Mouse (Mus musculus): ENCODE data around the gene Cacng8.
"Not testable (repeated sequence)": the region's sequence is repeated elsewhere in the genome, so short reads cannot be mapped to it uniquely, and the experiment has no call there.

Gene Cacng8

DNA sequence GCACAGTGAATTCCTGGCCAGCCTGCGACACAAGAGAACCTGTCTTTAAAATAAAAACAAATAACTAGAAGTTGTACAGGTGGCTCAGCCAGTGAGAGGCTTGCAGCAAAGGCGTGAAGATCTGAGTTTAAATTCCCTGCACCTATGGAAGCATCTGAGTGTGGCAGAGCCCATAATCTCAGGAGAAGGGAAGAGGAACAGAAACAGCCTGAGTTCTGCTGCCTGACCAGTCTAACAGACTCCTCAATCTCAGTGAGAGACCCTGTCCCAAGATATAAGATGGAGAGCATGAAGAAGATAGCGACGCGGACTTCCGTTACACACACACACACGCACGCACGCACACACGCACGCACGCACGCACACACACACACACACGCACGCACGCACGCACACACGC, 2.7 kb upstream of the Cacng8 start:
- DNase-seq (ENCODE audit: low spot score) = no peak

DNA sequence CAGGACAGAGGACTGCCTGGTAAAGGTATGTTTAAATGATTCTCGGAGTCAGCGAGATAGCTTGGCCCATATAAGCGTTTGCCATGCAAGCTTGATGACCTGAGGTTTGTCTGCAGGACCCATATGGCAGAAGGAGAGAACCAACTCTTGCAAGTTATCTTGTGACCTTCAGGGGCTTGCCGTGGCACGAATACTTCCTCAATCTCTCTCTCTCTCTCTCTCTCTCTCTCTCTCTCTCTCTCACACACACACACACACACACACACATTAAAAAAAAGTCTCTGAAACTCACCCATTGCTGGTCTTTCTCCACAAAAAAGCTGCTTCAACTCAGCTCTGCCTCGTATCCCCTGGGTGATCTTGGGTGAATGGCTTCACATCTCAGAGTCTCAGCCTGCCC, 1.6 kb upstream of the Cacng8 start:
- no peak for DNase-seq (ENCODE audit: low spot score)

DNA sequence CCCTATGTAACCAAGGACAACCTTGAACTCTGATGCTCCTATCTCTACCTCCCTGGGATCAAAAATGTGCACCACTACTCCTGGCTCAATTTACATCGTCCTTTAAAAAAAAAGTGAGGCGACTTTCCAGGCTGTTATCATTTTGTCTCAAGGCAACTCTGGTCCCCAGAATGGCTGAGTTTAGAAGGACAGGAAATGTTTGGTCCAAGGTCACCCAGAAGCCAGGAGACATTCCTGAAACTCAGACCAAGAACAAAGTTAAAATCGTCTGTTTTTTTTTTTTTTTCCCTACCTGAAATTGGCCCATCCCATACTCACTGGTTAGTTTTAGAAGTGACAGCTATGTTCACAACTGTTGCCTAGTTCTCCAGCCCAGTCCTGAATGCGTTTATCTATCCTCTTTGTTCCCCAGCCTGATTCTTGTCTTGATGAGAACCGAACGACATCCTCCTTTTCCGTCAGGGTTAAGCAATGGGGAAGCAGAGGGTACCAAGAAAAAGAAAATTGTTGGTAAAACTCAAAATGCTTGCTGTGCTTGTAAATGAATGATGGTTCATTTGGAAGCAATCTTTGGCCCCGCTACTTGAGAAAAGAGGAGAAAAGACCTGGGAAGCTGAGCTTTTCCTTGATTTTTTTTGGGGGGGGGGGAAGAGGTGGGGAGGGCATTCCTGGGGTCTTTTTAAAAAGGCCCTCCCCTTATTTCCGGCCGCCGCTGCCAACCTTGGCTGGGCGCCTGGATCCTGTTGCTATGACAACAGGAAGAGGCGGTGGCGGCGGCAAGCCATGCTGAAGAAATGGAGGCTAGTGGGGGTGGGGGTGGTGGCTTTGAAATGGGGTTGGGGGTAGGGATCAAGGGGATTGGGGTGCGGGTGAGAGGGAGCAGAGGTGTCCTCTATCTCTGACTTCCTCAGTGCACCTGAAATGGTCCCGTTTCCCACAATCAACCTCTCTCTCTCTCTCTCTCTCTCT, 755 bp upstream of the Cacng8 start:
- DNase-seq (ENCODE audit: low spot score) = no peak

DNA sequence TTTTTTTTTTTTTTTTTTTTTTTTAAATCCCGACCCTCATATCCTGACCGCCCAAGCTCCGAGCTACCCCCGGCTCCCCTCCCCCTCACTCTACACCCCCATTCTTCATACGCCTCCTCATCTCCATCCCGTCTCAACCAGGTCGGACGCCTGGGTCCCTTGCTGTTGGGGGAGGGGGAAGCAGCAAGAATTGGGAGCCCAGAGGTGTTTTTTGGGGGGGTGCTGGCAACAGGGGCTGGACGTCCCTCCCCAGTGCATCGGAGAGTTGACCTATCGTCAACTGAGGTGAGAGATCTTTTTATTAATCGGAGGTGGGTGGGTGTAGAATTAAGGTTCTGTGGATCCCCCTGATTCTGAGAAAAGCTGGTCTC, 583 bp downstream of the Cacng8 start:
- no peak for DNase-seq (ENCODE audit: low spot score)

DNA sequence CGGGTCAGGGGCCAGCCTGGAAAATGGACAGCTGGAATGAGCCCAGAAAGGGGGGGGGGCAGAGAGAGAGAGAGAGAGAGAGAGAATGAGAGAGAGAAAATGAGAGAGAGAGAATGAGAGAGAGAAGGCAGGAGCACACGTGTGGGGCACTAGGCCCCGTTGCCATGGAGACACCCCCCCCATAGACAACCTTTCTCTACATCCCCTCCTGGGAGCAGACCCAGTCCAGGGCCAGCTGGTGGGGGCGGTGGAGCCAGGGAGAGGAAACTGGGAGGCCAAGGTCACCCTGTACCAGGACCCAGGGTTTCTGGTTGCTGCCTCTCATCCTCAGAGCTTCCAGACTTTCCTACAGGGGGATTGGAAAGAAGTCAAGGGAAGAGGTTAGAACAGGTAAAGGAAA, 1.3 kb downstream of the Cacng8 start:
- no peak for DNase-seq (ENCODE audit: low spot score)

DNA sequence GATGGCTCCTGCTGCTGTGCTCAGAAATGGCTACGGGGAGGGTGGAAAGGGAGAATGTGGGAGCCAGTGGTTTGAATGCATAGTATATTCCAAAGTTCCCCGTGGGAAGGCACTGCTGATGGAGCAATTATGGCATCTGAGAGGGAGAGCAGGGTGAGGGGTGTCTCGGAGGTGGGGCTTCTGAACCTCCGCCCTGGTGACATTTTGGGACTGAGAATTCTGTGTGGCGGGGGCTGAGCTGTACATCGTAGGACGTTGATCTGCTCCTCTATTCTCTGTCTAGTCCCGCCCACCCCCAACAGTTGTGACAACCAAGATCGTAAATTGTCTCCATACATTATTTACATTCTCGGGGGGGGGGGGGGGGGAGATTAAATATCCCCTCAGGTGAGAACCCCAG, 6.9 kb downstream of the Cacng8 start:
- no peak for DNase-seq (ENCODE audit: low spot score)

DNA sequence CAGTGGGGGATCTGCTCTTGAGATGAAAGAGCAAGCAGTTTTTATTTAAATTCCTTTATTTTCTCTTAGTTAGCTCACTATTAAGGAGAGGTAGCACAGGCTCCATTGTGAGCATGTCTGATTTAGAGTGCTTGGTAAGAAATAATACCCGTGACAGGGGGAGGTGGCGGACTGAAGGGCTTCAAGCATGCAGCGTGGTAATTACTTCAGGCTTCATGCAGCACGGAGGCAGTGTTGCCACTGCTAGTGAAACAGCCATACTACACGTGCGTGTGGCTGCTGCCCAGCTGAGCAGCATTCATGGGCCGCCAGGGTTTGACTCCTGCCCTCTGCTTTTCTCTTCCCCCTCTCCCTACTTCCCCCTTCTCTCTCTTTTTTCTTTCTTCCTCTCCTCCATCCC, 7.3 kb downstream of the Cacng8 start:
- no peak for DNase-seq (ENCODE audit: low spot score)

DNA sequence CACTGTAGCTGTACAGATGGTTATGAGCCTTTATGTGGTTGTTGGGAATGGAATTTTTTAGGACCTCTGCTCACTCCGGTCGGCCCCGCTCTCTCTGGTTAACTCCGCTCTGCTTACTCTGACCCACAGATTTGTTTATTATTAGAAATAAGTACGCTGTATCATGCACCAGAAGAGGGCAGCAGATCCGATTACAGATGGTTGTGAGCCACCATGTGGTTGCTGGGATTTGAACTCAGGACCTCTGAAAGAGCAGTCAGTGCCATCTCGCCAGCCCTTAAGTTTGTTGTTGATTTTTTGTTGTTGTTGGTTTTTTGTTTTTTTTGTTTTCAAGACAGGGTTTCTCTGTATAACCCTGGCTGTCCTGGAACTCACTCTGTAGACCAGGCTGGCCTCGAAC, 7.9 kb downstream of the Cacng8 start:
- not testable (repeated sequence) for DNase-seq (ENCODE audit: low spot score)

DNA sequence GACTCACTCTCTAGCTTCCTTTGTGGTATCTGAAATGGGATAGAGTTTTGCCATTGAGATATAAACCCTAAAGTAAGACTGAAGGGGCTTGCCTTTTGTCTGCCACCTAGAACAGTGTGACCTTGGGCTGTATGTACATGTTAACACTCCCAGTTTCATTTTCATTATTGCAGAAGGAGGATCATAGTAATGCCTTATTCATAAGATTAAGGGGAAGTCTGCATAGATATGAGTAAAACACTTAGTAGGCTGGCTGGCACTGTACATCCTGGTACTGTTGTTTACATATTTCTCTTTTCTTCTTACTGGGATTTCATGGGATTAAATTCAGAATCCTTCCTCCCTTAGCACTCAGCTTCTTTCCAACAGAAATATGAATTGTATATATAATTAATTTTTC, 9.5 kb downstream of the Cacng8 start:
- DNase-seq (ENCODE audit: low spot score) = no peak

DNA sequence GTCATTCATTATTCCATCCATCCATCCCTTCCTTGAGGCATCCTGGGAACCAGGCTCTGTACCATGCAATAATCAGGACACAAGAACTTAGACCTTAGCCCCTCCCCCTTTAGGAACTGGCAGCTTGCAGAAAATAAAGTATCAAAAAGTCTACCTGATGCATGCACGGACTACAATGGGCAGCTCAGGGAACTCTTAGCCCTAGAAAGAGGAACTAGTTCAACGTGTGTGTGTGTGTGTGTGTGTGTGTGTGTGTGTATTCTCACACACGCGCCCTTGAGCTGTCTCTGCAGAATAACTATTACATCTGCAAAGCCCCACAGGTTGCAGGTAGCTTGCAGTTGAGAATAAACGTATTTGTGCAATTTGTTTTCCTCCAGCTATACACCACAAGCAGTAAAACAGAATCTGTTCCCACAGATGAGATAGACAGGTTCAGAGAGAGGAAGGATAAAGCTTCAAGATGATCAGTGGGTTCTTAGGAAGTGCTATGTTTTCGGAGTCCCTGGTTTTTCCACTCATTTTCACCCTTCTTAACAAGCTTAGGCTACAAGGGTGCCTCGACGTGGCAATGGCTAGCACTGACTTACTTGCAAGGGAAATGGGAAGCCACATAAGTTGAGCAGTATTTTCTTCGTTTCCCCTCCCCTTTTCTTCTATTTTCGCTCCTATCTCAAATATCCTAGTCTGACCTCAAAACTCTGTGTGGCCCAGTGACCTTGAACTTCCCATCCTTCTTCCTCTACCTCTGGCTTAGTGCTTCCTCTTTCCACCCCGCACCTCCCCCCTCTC, 19.4 kb downstream of the Cacng8 start:
- no peak for DNase-seq (ENCODE audit: low spot score)

DNA sequence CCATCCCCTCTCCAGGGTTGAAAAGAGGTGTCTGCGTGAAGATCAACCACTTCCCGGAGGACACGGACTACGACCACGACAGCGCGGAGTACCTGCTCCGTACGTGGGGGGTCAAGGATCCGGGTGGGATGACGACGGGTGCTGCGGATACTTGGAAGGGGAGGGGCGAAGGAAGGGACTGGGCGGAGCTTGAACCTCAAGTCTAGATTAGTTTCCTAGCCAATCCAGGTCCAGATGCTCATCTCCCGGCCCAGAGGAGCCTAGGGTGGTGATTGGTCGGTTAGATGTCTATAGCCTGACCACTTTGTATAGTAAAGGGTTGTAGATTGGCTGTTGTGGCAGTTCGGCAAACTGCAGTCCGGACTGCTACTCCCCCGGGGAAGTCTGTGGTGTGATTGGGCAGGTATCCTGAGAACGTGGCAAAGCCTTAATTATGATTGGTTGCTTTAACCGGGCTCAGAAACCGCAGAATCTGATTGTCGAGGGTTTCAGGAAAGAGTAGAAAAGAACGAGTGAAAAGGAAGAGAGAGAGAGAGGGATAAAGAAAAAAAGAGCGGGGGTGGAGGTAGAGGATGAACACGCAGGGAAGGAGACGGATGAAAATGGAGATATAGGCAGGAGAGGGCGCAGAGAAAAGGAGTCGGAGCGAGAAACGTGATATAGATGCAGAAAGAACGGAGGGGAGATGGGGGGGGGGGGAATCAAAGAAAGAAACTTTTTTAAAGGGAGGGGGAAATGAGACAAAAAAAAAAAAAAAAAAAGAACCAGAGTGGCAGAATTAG, 20.9 kb downstream of the Cacng8 start:
- DNase-seq (ENCODE audit: low spot score) = no peak

DNA sequence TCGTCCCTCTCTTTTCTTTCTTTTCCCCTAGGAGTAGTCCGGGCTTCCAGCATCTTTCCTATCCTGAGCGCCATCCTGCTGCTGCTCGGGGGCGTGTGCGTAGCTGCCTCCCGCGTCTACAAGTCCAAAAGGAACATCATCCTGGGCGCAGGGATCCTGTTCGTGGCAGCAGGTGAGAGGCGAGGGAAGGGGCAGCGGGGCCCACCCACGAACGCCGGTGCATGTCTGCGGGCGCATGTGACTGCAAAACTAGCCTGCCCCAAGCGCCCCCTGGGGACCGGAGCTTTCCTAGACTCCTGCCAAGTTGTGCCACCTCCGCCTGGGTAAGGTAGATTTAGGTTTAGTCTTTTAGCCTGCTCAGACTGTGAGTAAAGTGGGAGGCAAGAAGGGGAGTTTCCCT, 21.6 kb downstream of the Cacng8 start:
- DNase-seq (ENCODE audit: low spot score) = no peak

DNA sequence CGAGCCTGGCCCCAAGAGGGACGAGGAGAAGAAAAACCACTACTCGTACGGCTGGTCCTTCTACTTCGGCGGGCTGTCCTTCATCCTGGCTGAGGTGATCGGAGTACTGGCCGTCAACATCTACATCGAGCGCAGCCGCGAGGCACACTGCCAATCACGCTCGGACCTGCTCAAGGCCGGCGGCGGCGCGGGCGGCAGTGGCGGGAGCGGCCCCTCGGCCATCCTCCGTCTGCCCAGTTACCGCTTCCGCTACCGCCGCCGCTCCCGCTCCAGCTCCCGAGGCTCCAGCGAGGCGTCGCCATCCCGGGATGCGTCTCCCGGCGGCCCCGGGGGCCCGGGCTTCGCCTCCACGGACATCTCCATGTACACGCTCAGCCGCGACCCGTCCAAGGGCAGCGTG, 24.4 kb downstream of the Cacng8 start:
- DNase-seq (ENCODE audit: low spot score) = no peak

DNA sequence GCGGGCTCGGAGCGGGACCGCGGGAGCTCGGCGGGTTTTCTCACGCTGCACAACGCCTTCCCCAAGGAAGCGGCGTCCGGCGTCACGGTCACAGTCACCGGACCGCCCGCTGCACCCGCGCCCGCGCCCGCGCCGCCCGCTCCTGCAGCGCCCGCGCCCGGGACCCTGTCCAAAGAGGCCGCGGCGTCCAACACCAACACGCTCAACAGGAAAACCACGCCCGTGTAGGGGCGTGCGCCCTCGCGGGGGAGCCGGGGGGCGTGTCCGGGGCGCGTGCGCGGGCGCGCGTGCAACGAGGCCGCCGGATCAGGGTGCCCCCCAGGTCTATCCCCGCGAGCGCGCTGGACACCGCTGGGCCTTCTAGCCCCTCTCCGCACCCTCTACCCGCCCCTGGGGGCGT, 24.9 kb downstream of the Cacng8 start:
- no peak for DNase-seq (ENCODE audit: low spot score)

DNA sequence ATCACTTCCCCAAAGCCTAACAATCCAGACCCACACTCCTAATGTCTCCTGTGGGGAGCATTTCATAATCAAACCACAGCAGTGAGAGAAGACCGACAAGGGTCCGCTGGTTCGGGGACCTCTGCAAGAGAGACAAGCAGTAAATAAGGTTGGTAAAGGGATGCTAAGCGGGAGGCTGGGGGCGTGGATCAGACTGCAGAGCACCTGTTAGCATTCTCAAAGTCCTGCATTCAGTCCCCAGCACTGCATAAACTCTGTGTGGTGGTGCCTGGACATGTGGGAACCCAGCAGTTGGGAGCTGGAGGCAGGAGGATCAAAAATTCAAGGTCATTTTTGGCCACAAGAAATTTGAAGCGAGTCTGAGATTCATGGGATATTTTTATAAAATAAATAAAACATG, 29.5 kb downstream of the Cacng8 start:
- DNase-seq (ENCODE audit: low spot score) = no peak

DNA sequence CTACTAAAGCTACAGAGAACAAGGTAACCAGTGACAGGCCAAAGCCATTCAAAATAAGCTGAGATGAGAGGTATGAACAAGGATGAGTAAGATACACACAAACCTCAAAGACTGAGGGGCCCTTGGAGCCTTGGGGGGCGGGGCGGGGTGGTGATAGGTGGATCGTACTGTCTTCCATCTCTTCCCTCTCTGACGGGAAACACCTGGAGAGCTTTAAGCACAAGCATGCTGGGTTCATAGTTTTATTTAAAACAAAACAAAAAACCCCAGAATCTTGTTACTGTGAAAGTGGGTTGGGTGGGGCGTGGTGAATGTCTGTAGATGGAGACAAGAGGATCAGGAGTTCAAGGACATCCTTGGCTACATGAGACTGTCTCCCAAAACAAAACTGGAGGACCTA, 30.0 kb downstream of the Cacng8 start:
- no peak for DNase-seq (ENCODE audit: low spot score)

DNA sequence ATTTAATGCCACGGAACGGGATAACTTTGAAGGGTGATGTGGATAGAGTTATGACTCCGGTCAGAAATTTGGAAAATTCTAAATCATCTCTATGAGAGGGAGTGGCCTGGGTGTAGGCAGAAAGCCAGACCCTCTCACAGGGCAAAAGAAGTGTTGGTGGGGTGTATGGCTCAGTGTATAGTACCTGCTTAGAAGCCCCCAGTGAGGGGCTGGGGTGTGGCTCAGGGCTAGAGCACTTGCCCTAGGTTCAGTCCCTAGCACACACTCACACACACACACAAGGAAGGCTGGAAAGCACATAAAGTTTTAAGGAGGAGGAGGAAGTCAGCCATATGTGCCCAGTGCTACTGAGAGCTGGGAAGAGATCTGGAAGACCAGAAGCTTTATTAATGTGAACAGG, 30.8 kb downstream of the Cacng8 start:
- no peak for DNase-seq (ENCODE audit: low spot score)

DNA sequence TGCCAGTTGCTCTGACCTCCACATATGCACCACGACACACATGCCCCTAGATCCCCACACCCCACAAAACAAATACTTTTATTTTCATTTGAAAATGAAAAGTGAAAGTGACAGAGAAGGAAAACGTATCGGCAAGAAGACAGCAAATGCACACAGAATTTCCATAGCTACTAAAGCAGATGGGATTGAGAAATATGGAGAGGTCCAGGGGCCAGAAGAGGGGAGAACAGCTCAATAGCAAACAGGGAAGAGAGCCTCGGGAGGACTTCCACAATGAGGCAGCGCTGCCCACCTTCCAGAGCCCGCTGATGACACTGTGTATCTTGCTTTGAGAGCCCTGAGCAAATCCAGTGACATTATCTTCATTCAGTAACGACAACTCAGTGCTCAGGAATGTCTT, 31.6 kb downstream of the Cacng8 start:
- no peak for DNase-seq (ENCODE audit: low spot score)

DNA sequence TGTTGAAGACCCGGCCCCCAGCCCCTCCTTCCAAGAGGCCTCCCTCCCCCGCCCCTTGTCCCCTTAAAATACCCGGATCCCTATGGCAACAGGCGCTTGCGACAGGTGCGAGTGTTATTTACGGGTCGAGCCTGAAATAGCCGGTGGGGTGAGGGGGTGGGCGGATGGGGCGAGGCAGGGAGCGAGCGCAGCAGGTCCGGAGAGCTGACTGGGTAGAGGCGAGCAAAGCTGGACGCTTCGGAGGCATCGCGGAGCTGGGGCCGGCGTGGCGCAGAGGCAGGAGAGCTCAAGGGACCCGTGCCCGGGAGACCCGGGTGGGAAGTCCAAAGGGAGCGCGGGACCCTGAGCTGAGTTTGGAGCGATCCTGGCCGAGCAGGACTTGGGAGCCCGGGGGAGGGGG, 32.9 kb downstream of the Cacng8 start:
- no peak for DNase-seq (ENCODE audit: low spot score)

DNA sequence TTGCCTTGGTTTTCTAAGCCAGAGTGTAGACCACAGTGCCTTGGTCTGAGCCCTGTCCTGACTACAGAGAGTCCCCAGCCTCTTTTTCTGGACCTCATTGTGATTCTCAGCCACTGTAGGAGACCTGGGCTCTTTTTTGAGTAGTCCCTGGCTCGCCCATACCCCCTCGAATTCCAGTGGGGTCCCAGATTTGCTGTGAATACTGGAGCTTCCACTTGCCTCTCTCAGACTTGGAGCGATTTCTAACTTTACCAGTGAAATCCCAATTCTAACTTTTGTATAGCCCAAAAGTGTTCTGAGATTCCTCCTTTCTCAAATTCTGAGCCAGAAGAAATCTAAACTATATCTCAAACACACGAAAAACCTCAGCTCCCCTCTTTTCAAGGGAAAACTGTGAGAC, 33.4 kb downstream of the Cacng8 start, which contains the start of gene Cacng6:
Cacng6 (plus strand) TSS at position 301 of the 400 bp plus-strand sequence.
- no peak for DNase-seq (ENCODE audit: low spot score)

DNA sequence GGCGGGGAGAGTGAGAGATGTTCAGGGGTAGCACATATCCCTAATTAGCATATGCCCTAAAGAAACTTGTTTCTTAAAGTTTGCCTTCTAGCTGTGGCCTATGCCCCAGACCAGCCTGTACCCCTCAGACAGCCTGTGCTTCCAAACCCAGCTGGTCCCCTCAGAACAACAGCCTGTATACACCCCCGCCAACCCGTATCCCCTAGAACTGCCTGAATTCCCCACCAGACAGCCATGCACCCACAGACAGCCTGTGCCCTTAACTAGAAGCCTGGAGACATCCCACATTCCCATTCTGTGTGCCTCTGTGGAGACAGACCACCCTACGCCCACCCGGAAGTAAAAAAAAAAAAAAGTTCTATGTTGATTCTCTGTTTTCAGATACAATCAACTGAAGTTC, 34.7 kb downstream of the Cacng8 start:
- DNase-seq (ENCODE audit: low spot score) = no peak

DNA sequence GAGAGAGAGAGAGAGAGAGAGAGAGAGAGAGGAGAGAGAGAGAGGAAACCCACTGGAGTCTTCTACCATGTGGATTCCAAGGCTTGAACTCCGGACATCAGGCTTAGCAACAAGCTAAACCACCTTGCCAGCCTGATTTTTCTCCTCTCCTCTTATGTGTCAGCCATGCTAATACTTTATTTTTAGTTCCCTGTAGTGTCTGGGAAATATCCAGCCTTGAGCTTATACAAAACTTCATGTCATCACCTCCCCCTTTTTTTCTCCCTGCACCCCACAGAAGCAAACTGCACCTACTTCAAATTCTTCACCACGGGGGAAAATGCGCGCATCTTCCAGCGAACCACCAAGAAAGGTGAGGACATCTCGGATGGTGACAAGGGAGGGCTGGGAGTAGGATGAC, 39.7 kb downstream of the Cacng8 start:
- no peak for DNase-seq (ENCODE audit: low spot score)

DNA sequence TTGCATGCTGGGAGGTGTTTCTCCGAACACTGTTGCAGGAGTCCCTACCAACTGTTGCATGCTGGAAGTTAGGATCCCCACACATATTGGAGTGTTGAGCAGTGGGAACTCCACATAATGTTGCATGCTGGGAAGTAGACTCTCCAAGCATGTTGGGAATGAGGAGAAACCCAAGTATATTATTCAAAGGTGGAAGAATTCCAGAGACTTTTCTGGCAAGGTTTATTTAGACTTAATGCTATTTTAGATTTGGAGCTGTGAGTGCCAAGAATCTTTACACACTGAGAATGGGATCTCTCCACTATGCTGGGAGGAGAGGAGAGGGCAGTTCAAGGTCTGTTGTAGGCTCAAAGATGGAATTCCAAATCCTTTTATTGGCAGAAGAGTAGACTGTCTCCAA, 41.6 kb downstream of the Cacng8 start:
- no peak for DNase-seq (ENCODE audit: low spot score)
